Mouse (Mus musculus) neural tube, embryonic 15.5 days (tissue): ENCODE measurements at regions not wholly inside any gene's neighbourhood (a gene's known extent, or its start where the extent isn't known, plus 50 kb on each side); places are given as distances from the start of the nearest gene placed in this dataset.
A peak's percentile ranks its signal among the peaks of the same experiment; 100 is the strongest.

Experiments
- ATAC-seq: fragments of 200-750 bp; cut with Nextera tagmentation; 2 replicates; pipeline ENCODE4 v1.8.0; 2017; ENCODE audit warnings: mild to moderate bottlenecking, moderate TSS enrichment, moderate library complexity; ENCODE audit not compliant: low FRiP score
- H3K27ac ChIP-seq: fragments of 300-500 bp; sonication (generic); replicated peaks from 2 replicates; pipeline ENCODE4 v1.5.1; 2015; ENCODE audit warnings: mild to moderate bottlenecking, inconsistent platforms
- H3K27me3 ChIP-seq: fragments of 300-500 bp; sonication (generic); replicated peaks from 2 replicates; pipeline ENCODE4 v1.6.1; 2015; ENCODE audit warnings: inconsistent platforms
- H3K36me3 ChIP-seq: fragments of 300-500 bp; sonication (generic); 2 replicates; pipeline ENCODE4 v1.6.1; 2015; ENCODE audit warnings: inconsistent platforms
- H3K4me1 ChIP-seq: fragments of 300-500 bp; sonication (generic); 2 replicates; pipeline ENCODE4 v1.6.1; 2015; ENCODE audit warnings: inconsistent platforms
- H3K4me2 ChIP-seq: fragments of 300-500 bp; sonication (generic); 2 replicates; pipeline ENCODE4 v1.6.1; 2015; ENCODE audit warnings: inconsistent platforms, mild to moderate bottlenecking, moderate library complexity
- H3K4me3 ChIP-seq: fragments of 300-500 bp; sonication (generic); replicated peaks from 2 replicates; pipeline ENCODE4 v1.5.1; 2015; ENCODE audit warnings: mild to moderate bottlenecking, inconsistent platforms
- H3K9ac ChIP-seq: fragments of 300-500 bp; sonication (generic); replicated peaks from 2 replicates; pipeline ENCODE4 v1.6.1; 2015; ENCODE audit warnings: mild to moderate bottlenecking, inconsistent platforms
- H3K9me3 ChIP-seq: fragments of 300-500 bp; sonication (generic); replicated peaks from 2 replicates; pipeline ENCODE4 v1.6.1; 2016; ENCODE audit warnings: inconsistent platforms
- WGBS: fragments of 180-500 bp; shearing (Covaris S2); methylation state at CpG from one replicate; pipeline ENCODE4 v1.1.7; 2015; ENCODE audit warnings: mixed read lengths; 5-methylcytosine and 5-hydroxymethylcytosine counted together

GRCm38 (mm10) chr2:27590511-27590910 lies 75.6 kb downstream of the Wdr5 start:
- H3K9ac ChIP-seq = no peak overlapping the region
- no peaks in the 10 kb centered on the region for H3K36me3 ChIP-seq
- H3K4me2 ChIP-seq = no peak overlapping the region
- 84% methylated on average over 6 of the region's 6 CpGs for WGBS
- no peak overlapping the region for H3K4me3 ChIP-seq
- no peaks in the 10 kb centered on the region for H3K27me3 ChIP-seq
- ATAC-seq = no peak
- H3K9me3 ChIP-seq = no peaks in the 10 kb centered on the region
- peaks cover 8% of the 10 kb centered on the region for H3K4me1 ChIP-seq
- H3K27ac ChIP-seq = no peak overlapping the region

- no peaks in the 10 kb centered on the region for H3K36me3 ChIP-seq
- H3K4me1 ChIP-seq = peaks cover 8% of the 10 kb centered on the region
- no peak for ATAC-seq
- H3K4me2 ChIP-seq = no peak overlapping the region
- 46% methylated on average over 5 of the region's 5 CpGs for WGBS
- H3K9ac ChIP-seq = no peak overlapping the region
- H3K27ac ChIP-seq = no peak overlapping the region
- no peak overlapping the region for H3K4me3 ChIP-seq
- H3K27me3 ChIP-seq = no peaks in the 10 kb centered on the region
- no peaks in the 10 kb centered on the region for H3K9me3 ChIP-seq
These were observed 76.7 kb downstream of the Wdr5 start for GRCm38 (mm10) chr2:27591668-27592067.

- WGBS = 32% methylated on average over 10 of the region's 10 CpGs
- H3K4me2 ChIP-seq = no peak overlapping the region
- H3K36me3 ChIP-seq = no peaks in the 10 kb centered on the region
- no peak for ATAC-seq
- H3K27ac ChIP-seq = no peak overlapping the region
- H3K9me3 ChIP-seq = no peaks in the 10 kb centered on the region
- H3K27me3 ChIP-seq = no peaks in the 10 kb centered on the region
- peaks cover 8% of the 10 kb centered on the region for H3K4me1 ChIP-seq
- H3K4me3 ChIP-seq = no peak overlapping the region
- no peak overlapping the region for H3K9ac ChIP-seq
These were observed 78.4 kb downstream of the Wdr5 start for GRCm38 (mm10) chr2:27593338-27593737.

- H3K36me3 ChIP-seq = no peaks in the 10 kb centered on the region
- no peaks in the 10 kb centered on the region for H3K9me3 ChIP-seq
- ATAC-seq = no peak
- H3K4me2 ChIP-seq = no peak overlapping the region
- no peak overlapping the region for H3K27ac ChIP-seq
- no peak overlapping the region for H3K9ac ChIP-seq
- H3K4me3 ChIP-seq = no peak overlapping the region
- peaks cover 13% of the 10 kb centered on the region for H3K4me1 ChIP-seq
- 87% methylated on average over 4 of the region's 4 CpGs for WGBS
- H3K27me3 ChIP-seq = peaks cover under 1% of the 10 kb centered on the region; the same call in 1 of the 2 replicates
These were observed 80.3 kb downstream of the Wdr5 start for GRCm38 (mm10) chr2:27595251-27595650.

GRCm38 (mm10) chr2:27596217-27596616 lies 80.0 kb upstream of the Rxra start:
- Histone ChIP-seq H3K27me3 (peaks cover 5% of the 10 kb centered on the region; the same call in 1 of the 2 replicates), H3K4me1 (peaks cover 13% of the 10 kb centered on the region), H3K36me3 (no peaks in the 10 kb centered on the region), H3K4me3 (no peak overlapping the region), H3K9ac (no peak overlapping the region), H3K9me3 (no peaks in the 10 kb centered on the region), H3K4me2 (no peak overlapping the region), H3K27ac (no peak overlapping the region)
- 34% methylated on average over 2 of the region's 2 CpGs for WGBS
- ATAC-seq = no peak

- H3K27me3 ChIP-seq = peaks cover 5% of the 10 kb centered on the region; the same call in 1 of the 2 replicates
- no peak overlapping the region for H3K27ac ChIP-seq
- no peaks in the 10 kb centered on the region for H3K36me3 ChIP-seq
- no peak for ATAC-seq
- H3K4me2 ChIP-seq = no peak overlapping the region
- H3K4me1 ChIP-seq = peaks cover 13% of the 10 kb centered on the region
- no peak overlapping the region for H3K4me3 ChIP-seq
- H3K9me3 ChIP-seq = no peaks in the 10 kb centered on the region
- 86% methylated on average over 1 of the region's 1 CpGs for WGBS
- H3K9ac ChIP-seq = no peak overlapping the region
These were observed 79.3 kb upstream of the Rxra start for GRCm38 (mm10) chr2:27596966-27597365.

GRCm38 (mm10) chr2:27597901-27598300 lies 78.3 kb upstream of the Rxra start:
- no peaks in the 10 kb centered on the region for H3K9me3 ChIP-seq
- peaks cover 12% of the 10 kb centered on the region for H3K4me1 ChIP-seq
- no peak for ATAC-seq

GRCm38 (mm10) chr2:27599061-27599768 lies 77.0 kb upstream of the Rxra start:
- no peaks in the 10 kb centered on the region for H3K36me3 ChIP-seq
- no peak overlapping the region for H3K4me2 ChIP-seq
- ATAC-seq = peak; percentile 75
- H3K4me1 ChIP-seq = peaks cover 8% of the 10 kb centered on the region; the same call in 1 of the 2 replicates
- no peaks in the 10 kb centered on the region for H3K9me3 ChIP-seq
- peaks cover 5% of the 10 kb centered on the region; the same call in 1 of the 2 replicates for H3K27me3 ChIP-seq
- H3K27ac ChIP-seq = peak overlapping the region; percentile 24; the same call in 1 of the 2 replicates
- no peak overlapping the region for H3K9ac ChIP-seq
- WGBS = 67% methylated on average over 8 of the region's 8 CpGs
- H3K4me3 ChIP-seq = no peak overlapping the region

More at GRCm38 (mm10) chr2:27597901-27598300, 78.3 kb upstream of the Rxra start:
- Histone ChIP-seq H3K4me3 (no peak overlapping the region), H3K27me3 (peaks cover 5% of the 10 kb centered on the region; the same call in 1 of the 2 replicates), H3K9ac (no peak overlapping the region), H3K27ac (no peak overlapping the region), H3K36me3 (no peaks in the 10 kb centered on the region), H3K4me2 (no peak overlapping the region)
- WGBS = 91% methylated on average over 4 of the region's 4 CpGs

GRCm38 (mm10) chr2:27599769-27600167 lies 76.5 kb upstream of the Rxra start:
- Histone ChIP-seq H3K36me3 (no peaks in the 10 kb centered on the region), H3K9me3 (no peaks in the 10 kb centered on the region)
- ATAC-seq = no peak

GRCm38 (mm10) chr2:27603333-27603732 lies 72.9 kb upstream of the Rxra start:
- WGBS = 71% methylated on average over 4 of the region's 4 CpGs
- H3K27me3 ChIP-seq = peaks cover 5% of the 10 kb centered on the region; the same call in 1 of the 2 replicates
- no peak overlapping the region for H3K4me2 ChIP-seq
- H3K9ac ChIP-seq = no peak overlapping the region
- H3K4me3 ChIP-seq = no peak overlapping the region
- no peaks in the 10 kb centered on the region for H3K36me3 ChIP-seq
- peaks cover 8% of the 10 kb centered on the region; the same call in 1 of the 2 replicates for H3K4me1 ChIP-seq
- peak; percentile 70 for ATAC-seq
- peak overlapping the region; percentile 54 for H3K27ac ChIP-seq
- H3K9me3 ChIP-seq = no peaks in the 10 kb centered on the region

More at GRCm38 (mm10) chr2:27599769-27600167, 76.5 kb upstream of the Rxra start:
- no peak overlapping the region for H3K27ac ChIP-seq
- H3K27me3 ChIP-seq = peaks cover 5% of the 10 kb centered on the region; the same call in 1 of the 2 replicates
- no peak overlapping the region for H3K4me2 ChIP-seq
- H3K4me3 ChIP-seq = no peak overlapping the region
- peaks cover 8% of the 10 kb centered on the region; the same call in 1 of the 2 replicates for H3K4me1 ChIP-seq
- WGBS = 85% methylated on average over 4 of the region's 4 CpGs
- no peak overlapping the region for H3K9ac ChIP-seq

GRCm38 (mm10) chr2:27604588-27604987 lies 71.7 kb upstream of the Rxra start:
- Histone ChIP-seq H3K4me3 (no peak overlapping the region), H3K36me3 (no peaks in the 10 kb centered on the region), H3K27ac (no peak overlapping the region), H3K27me3 (peaks cover 5% of the 10 kb centered on the region), H3K4me2 (no peak overlapping the region), H3K4me1 (peaks cover 3% of the 10 kb centered on the region; the same call in 1 of the 2 replicates), H3K9ac (no peak overlapping the region), H3K9me3 (no peaks in the 10 kb centered on the region)
- 54% methylated on average over 3 of the region's 3 CpGs for WGBS
- no peak for ATAC-seq

- Histone ChIP-seq H3K36me3 (no peaks in the 10 kb centered on the region), H3K9ac (no peak overlapping the region), H3K4me3 (no peak overlapping the region), H3K4me2 (no peak overlapping the region), H3K4me1 (peaks cover 3% of the 10 kb centered on the region; the same call in 1 of the 2 replicates), H3K27ac (no peak overlapping the region), H3K9me3 (no peaks in the 10 kb centered on the region), H3K27me3 (no peaks in the 10 kb centered on the region; the same call in 1 of the 2 replicates)
- no peak for ATAC-seq
- WGBS = 65% methylated on average over 9 of the region's 9 CpGs
These were observed 69.4 kb upstream of the Rxra start for GRCm38 (mm10) chr2:27606816-27607215.
